Mouse (Mus musculus) midbrain, embryonic 14.5 days (tissue): ENCODE measurements around the gene Ift88. TPM values are rescaled to one million over a fixed set of nuclear protein-coding genes. Genes with fewer than 3 reads are reported as not detected.

Experiments
- ATAC-seq: fragments of 200-750 bp; cut with Nextera tagmentation; 2 replicates; pipeline ENCODE4 v1.8.0; 2017; ENCODE audit warnings: moderate number of reproducible peaks, moderate library complexity; ENCODE audit not compliant: low FRiP score, low TSS enrichment
- DNase-seq: peaks from one replicate; pipeline ENCODE4 v3.0.0-alpha.2; 2015
- H3K27ac ChIP-seq: fragments of 300-500 bp; sonication (generic); replicated peaks from 2 replicates; pipeline ENCODE4 v1.5.1; 2014; ENCODE audit warnings: mild to moderate bottlenecking, low read depth, low read length, moderate library complexity
- H3K27me3 ChIP-seq: fragments of 300-500 bp; sonication (generic); 2 replicates; pipeline ENCODE4 v1.6.1; 2014; ENCODE audit warnings: low read length, control low read depth, mixed read lengths; ENCODE audit not compliant: control insufficient read depth, insufficient read depth
- H3K36me3 ChIP-seq: fragments of 300-500 bp; sonication (generic); 2 replicates; pipeline ENCODE4 v1.6.1; 2014; ENCODE audit warnings: low read length, control low read depth; ENCODE audit not compliant: control insufficient read depth, insufficient read depth
- H3K4me1 ChIP-seq: fragments of 300-500 bp; sonication (generic); 2 replicates; pipeline ENCODE4 v1.6.1; 2014; ENCODE audit warnings: mild to moderate bottlenecking, antibody characterized with exemption, low read length, control low read depth; ENCODE audit not compliant: control insufficient read depth, insufficient read depth
- H3K4me2 ChIP-seq: fragments of 300-500 bp; sonication (generic); 2 replicates; pipeline ENCODE4 v1.6.1; 2014; ENCODE audit warnings: mild to moderate bottlenecking, low read length, moderate library complexity
- H3K4me3 ChIP-seq: fragments of 300-500 bp; sonication (generic); replicated peaks from 2 replicates; pipeline ENCODE4 v1.5.1; 2014; ENCODE audit warnings: low read depth, low read length
- H3K9ac ChIP-seq: fragments of 300-500 bp; sonication (generic); replicated peaks from 2 replicates; pipeline ENCODE4 v1.6.1; 2014; ENCODE audit warnings: mild to moderate bottlenecking, low read length, moderate library complexity
- H3K9me3 ChIP-seq: fragments of 300-500 bp; sonication (generic); 2 replicates; pipeline ENCODE4 v1.6.1; 2016; ENCODE audit warnings: low read length, control low read depth, mixed read lengths; ENCODE audit not compliant: control insufficient read depth
- WGBS: fragments of 180-500 bp; shearing (Covaris S2); extraction: QIAGEN DNeasy Blood & Tissue Kit; methylation state at CpG from one replicate; pipeline ENCODE4 v1.1.7; 2014; 5-methylcytosine and 5-hydroxymethylcytosine counted together
- polyA plus RNA-seq: library from polyadenylated mRNA; unstranded; fragments of >200 nt; fragmentation: Nextera tagmentation; extraction: Ambion mirVana; gene quantifications from 2 replicates; pipeline ENCODE4 v1.2.1, GENCODE M21; 2014

The Ift88 gene
- polyA plus RNA-seq, 1 experiment from 2014 or later, result 20.7 TPM

GRCm38 (mm10) chr14:57523762-57524161 lies 99.9 kb downstream of the Ift88 start:
- Histone ChIP-seq H3K36me3 (0 out of 2 replicates have a peak, but pooled peaks cover under 1% of the 10 kb centered on the region), H3K4me3 (no peak overlapping the region), H3K27me3 (peaks cover 15% of the 10 kb centered on the region), H3K4me1 (0 out of 2 replicates have a peak, but pooled peaks cover 7% of the 10 kb centered on the region), H3K9ac (no peak overlapping the region), H3K4me2 (peak overlapping the region; percentile 83; the same call in 1 of the 2 replicates), H3K9me3 (no peaks in the 10 kb centered on the region), H3K27ac (no peak overlapping the region)
- DNase-seq (no peak), ATAC-seq (no peak)
- 89% methylated on average over 9 of the region's 9 CpGs for WGBS

- Histone ChIP-seq H3K4me2 (peak within 1 kb of the TSS; percentile 83), H3K4me3 (peak within 1 kb of the TSS; percentile 79), H3K27me3 (peaks cover 15% of the 10 kb centered on the region), H3K4me1 (0 out of 2 replicates have a peak, but pooled peaks cover 7% of the 10 kb centered on the region), H3K9ac (peak within 1 kb of the TSS; percentile 73), H3K9me3 (no peaks in the 10 kb centered on the region), H3K36me3 (no peaks in the 10 kb centered on the region), H3K27ac (peak within 1 kb of the TSS; percentile 81)
- ATAC-seq (peak; percentile 57), DNase-seq (peak; percentile 81)
- WGBS, result under 1% methylated on average over 61 of the region's 104 CpGs
These were observed 101.0 kb downstream of the Ift88 start, which contains the start of gene Il17d for GRCm38 (mm10) chr14:57524671-57525387. Il17d (plus strand) TSS chr14:57524777.

- WGBS, result under 1% methylated on average over 56 of the region's 60 CpGs
- H3K9me3 ChIP-seq, result no peaks in the 10 kb centered on the region
- H3K4me2 ChIP-seq, result peak overlapping the region; percentile 83
- H3K9ac ChIP-seq, result peak overlapping the region; percentile 73
- H3K27ac ChIP-seq, result peak overlapping the region; percentile 81
- H3K36me3 ChIP-seq, result no peaks in the 10 kb centered on the region
- peak overlapping the region; percentile 79 for H3K4me3 ChIP-seq
- peaks cover 15% of the 10 kb centered on the region for H3K27me3 ChIP-seq
- H3K4me1 ChIP-seq, result 0 out of 2 replicates have a peak, but pooled peaks cover 7% of the 10 kb centered on the region
- DNase-seq, result peak; percentile 75
- ATAC-seq, result peak; percentile 69
These were observed 101.7 kb downstream of the Ift88 start for GRCm38 (mm10) chr14:57525388-57526049.

DNA sequence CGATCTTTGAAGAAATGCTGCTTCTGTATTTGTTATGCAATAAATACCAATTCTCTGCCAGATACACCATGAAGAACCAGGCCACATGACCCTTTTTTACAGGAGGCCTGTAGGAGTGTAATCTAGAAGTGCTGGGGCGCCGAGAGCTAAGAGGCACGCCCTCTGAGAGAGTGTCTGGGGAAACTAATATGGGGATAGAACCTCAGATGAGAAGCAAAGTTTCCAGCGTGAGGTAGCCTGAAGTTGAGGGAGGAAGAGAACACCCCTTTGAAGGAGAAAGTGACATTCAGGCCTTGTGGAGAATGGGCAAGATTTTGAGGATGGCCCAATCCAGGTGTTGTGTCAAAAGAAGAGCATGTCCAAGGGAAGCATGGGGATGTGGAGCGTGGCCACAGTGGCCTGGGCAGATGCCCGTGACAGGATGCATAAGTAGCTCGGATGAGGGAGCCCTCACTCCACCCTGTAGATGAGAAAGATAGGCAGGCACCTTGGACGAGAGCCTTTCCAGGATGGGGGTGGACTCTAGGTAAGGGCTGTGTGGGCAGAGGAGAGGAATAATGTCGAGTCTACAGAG lies 102.3 kb downstream of the Ift88 start:
- ATAC-seq, result no peak
- Histone ChIP-seq H3K4me1 (0 out of 2 replicates have a peak, but pooled peaks cover 7% of the 10 kb centered on the region), H3K9ac (peak overlapping the region; percentile 73), H3K27ac (no peak overlapping the region), H3K9me3 (no peaks in the 10 kb centered on the region), H3K27me3 (peaks cover 15% of the 10 kb centered on the region), H3K4me2 (peak overlapping the region; percentile 83), H3K4me3 (peak overlapping the region; percentile 79), H3K36me3 (no peaks in the 10 kb centered on the region)
- WGBS, result 60% methylated on average over 10 of the region's 10 CpGs
- no peak for DNase-seq

- 42% methylated on average over 7 of the region's 7 CpGs for WGBS
- no peaks in the 10 kb centered on the region for H3K9me3 ChIP-seq
- no peak for DNase-seq
- 0 out of 2 replicates have a peak, but pooled peaks cover 7% of the 10 kb centered on the region for H3K4me1 ChIP-seq
- H3K36me3 ChIP-seq, result no peaks in the 10 kb centered on the region
- no peak for ATAC-seq
- H3K4me3 ChIP-seq, result no peak overlapping the region
- peaks cover 15% of the 10 kb centered on the region for H3K27me3 ChIP-seq
- no peak overlapping the region for H3K9ac ChIP-seq
- H3K27ac ChIP-seq, result no peak overlapping the region
- H3K4me2 ChIP-seq, result no peak overlapping the region
These were observed 103.3 kb downstream of the Ift88 start for GRCm38 (mm10) chr14:57527122-57527521.

- 49% methylated on average over 2 of the region's 2 CpGs for WGBS
- Histone ChIP-seq H3K4me2 (no peak overlapping the region), H3K36me3 (no peaks in the 10 kb centered on the region), H3K9ac (no peak overlapping the region), H3K4me1 (0 out of 2 replicates have a peak, but pooled peaks cover 7% of the 10 kb centered on the region), H3K4me3 (no peak overlapping the region), H3K9me3 (no peaks in the 10 kb centered on the region), H3K27me3 (peaks cover 15% of the 10 kb centered on the region), H3K27ac (no peak overlapping the region)
- DNase-seq (no peak), ATAC-seq (no peak; the same call in 1 of the 2 replicates)
These were observed 103.7 kb downstream of the Ift88 start for GRCm38 (mm10) chr14:57527598-57527997.

- DNase-seq (no peak), ATAC-seq (no peak)
- Histone ChIP-seq H3K36me3 (no peaks in the 10 kb centered on the region), H3K9ac (0 out of 2 replicates have a peak overlapping the region, but pooled peaks have one; percentile 12), H3K4me2 (no peak overlapping the region), H3K9me3 (no peaks in the 10 kb centered on the region), H3K27ac (no peak overlapping the region), H3K4me1 (peaks cover 10% of the 10 kb centered on the region), H3K27me3 (no peaks in the 10 kb centered on the region; the same call in 1 of the 2 replicates), H3K4me3 (no peak overlapping the region)
- 59% methylated on average over 10 of the region's 10 CpGs for WGBS
These were observed 105.4 kb downstream of the Ift88 start for GRCm38 (mm10) chr14:57529086-57529785.
